Mouse (Mus musculus): ENCODE measurements at regions not wholly inside any gene's neighbourhood (a gene's known extent, or its start where the extent isn't known, plus 50 kb on each side); places are given as distances from the start of the nearest gene placed in this dataset.

- DNase-seq (ENCODE audit: extremely low read depth, low read depth) = no peak
Measured at GRCm38 (mm10) chr2:48223084-48223799, 590.7 kb upstream of the Acvr2a start.

- DNase-seq (ENCODE audit: extremely low read depth, low read depth) = no peak
Measured at GRCm38 (mm10) chr2:48250174-48250573, 563.7 kb upstream of the Acvr2a start.

GRCm38 (mm10) chr2:48260299-48260698 is 553.6 kb upstream of the Acvr2a start:
- DNase-seq (ENCODE audit: extremely low read depth, low read depth) = no peak

All from MEL-GATA-1-ER (cell line).